Mouse (Mus musculus): ENCODE data around the gene Zbtb43. TPM values are rescaled to one million over a fixed set of nuclear protein-coding genes. Genes with fewer than 3 reads are reported as not detected.

Gene Zbtb43
- 15.3 and 19.2 TPM in 2 replicates for polyA plus RNA-seq (2015; fragmentation: Nextera tagmentation; extraction: Ambion mirVana)

DNA sequence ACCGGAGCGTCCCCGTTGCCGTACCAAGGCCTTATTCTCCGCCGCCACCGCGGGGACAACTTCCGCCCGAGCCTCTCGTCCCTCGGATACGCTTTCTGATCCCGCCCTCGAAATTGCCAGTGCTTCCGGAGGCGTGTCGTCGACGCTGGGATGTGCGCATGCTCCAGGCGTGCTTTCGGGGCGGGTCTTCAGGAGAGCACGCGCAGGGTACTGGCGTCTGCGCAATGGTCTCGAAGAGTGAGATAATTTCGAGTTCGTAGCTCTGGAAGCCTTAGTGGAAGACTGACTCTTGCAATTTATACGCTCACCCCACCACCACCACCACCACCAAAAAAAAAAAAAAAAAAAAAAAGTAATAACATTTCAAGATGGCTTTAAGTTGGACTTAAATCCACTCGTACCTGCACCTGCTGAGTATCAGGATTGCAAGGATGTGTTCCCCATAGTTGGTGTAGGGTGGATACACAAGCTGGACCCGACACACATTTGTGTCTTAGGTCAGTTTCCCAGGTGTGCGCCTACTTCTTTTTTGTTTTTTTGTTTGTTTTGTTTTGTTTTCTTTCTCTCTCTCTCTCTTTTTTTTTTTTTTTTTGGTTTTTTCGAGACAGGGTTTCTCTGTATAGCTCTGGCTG lies at the start of gene Zbtb43:
Gene Zbtb43, minus strand, starts transcription at position 94 of the 632 bp plus-strand sequence.
- Histone ChIP-seq H3K4me2 (ENCODE audit: low read depth, low read length) (peak within 1 kb of the TSS; percentile 81), H3K9me3 (replicated peaks; ENCODE audit: control insufficient read depth, low read length) (no peaks in the 10 kb centered on the region), H3K4me1 (ENCODE audit: control insufficient read depth, insufficient read depth, low read length) (peaks cover 20% of the 10 kb centered on the region), H3K9ac (ENCODE audit: low read length) (peak within 1 kb of the TSS; percentile 93), H3K27ac (ENCODE audit: low read length) (peak within 1 kb of the TSS; percentile 84), H3K27me3 (ENCODE audit: control insufficient read depth, insufficient read depth, low read length) (no peaks in the 10 kb centered on the region), H3K4me3 (replicated peaks; ENCODE audit: low read length) (peak within 1 kb of the TSS; percentile 95), H3K36me3 (ENCODE audit: control insufficient read depth, insufficient read depth, low read length) (no peaks in the 10 kb centered on the region)
- peak; percentile 94 for ATAC-seq (ENCODE audit: insufficient read depth, low FRiP score)
- 5% methylated on average over 36 of the region's 36 CpGs for WGBS

DNA sequence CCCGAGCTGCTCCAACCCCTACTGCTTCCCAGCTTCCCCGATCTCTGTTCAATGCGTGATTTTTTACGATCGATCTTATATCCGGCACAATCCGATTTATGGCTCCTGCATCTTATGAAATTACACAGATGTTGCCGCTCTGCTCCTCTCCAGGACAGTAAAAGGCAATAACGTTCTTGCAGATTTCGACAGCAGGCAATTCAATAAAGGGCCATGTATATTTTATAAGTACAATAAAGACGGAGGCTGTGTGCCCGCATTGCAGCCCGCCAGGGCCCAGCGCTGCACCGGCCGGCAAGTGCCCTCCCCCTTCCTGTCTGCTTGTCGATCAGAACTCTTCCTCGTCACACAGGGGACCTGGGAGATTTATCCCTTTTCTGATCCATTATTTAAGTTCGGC lies 47.5 kb upstream of the Zbtb43 start:
- Histone ChIP-seq H3K4me1 (ENCODE audit: control insufficient read depth, insufficient read depth, low read length) (no peaks in the 10 kb centered on the region), H3K4me2 (ENCODE audit: low read depth, low read length) (no peak overlapping the region), H3K27me3 (ENCODE audit: control insufficient read depth, insufficient read depth, low read length) (no peaks in the 10 kb centered on the region), H3K9me3 (replicated peaks; ENCODE audit: control insufficient read depth, low read length) (0 out of 2 replicates have a peak, but pooled peaks cover 4% of the 10 kb centered on the region), H3K4me3 (replicated peaks; ENCODE audit: low read length) (no peak overlapping the region), H3K27ac (ENCODE audit: low read length) (no peak overlapping the region), H3K36me3 (ENCODE audit: control insufficient read depth, insufficient read depth, low read length) (no peaks in the 10 kb centered on the region), H3K9ac (ENCODE audit: low read length) (no peak overlapping the region)
- WGBS, result 75% methylated on average over 19 of the region's 19 CpGs
- ATAC-seq (ENCODE audit: insufficient read depth, low FRiP score), result no peak

GRCm38 (mm10) chr2:33515431-33515830 lies 47.1 kb upstream of the Zbtb43 start:
- Histone ChIP-seq H3K9me3 (replicated peaks; ENCODE audit: control insufficient read depth, low read length) (0 out of 2 replicates have a peak, but pooled peaks cover 4% of the 10 kb centered on the region), H3K4me2 (ENCODE audit: low read depth, low read length) (no peak overlapping the region), H3K4me3 (replicated peaks; ENCODE audit: low read length) (no peak overlapping the region), H3K9ac (ENCODE audit: low read length) (no peak overlapping the region), H3K36me3 (ENCODE audit: control insufficient read depth, insufficient read depth, low read length) (no peaks in the 10 kb centered on the region), H3K27ac (ENCODE audit: low read length) (no peak overlapping the region), H3K27me3 (ENCODE audit: control insufficient read depth, insufficient read depth, low read length) (no peaks in the 10 kb centered on the region), H3K4me1 (ENCODE audit: control insufficient read depth, insufficient read depth, low read length) (no peaks in the 10 kb centered on the region)
- 85% methylated on average over 8 of the region's 8 CpGs for WGBS
- ATAC-seq (ENCODE audit: insufficient read depth, low FRiP score), result no peak

DNA sequence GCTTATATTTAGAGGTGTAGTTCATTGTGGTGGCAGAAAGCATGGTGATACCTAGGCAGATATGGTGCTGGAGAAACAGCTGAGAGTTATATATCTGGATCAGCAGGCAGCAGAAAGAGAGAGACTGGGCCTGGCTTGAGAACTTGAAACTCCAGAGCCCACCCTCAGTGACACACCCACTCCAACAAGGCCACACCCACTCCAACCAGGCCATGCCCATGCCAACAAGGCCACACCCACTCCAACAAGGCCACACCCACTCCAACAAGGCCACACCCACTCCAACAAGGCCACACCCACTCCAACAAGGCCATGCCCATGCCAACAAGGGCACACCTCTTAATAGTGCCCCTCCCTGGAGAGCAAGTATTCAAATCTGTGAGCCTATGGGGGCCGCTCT lies 42.4 kb upstream of the Zbtb43 start:
- ATAC-seq (ENCODE audit: insufficient read depth, low FRiP score), result no peak
- WGBS, result 94% methylated on average over 1 of the region's 1 CpGs

GRCm38 (mm10) chr2:33502602-33503001 lies 34.2 kb upstream of the Zbtb43 start:
- Histone ChIP-seq H3K4me1 (ENCODE audit: control insufficient read depth, insufficient read depth, low read length) (no peaks in the 10 kb centered on the region), H3K36me3 (ENCODE audit: control insufficient read depth, insufficient read depth, low read length) (no peaks in the 10 kb centered on the region), H3K27me3 (ENCODE audit: control insufficient read depth, insufficient read depth, low read length) (no peaks in the 10 kb centered on the region), H3K27ac (ENCODE audit: low read length) (no peak overlapping the region), H3K4me3 (replicated peaks; ENCODE audit: low read length) (no peak overlapping the region), H3K9me3 (replicated peaks; ENCODE audit: control insufficient read depth, low read length) (peaks cover 8% of the 10 kb centered on the region), H3K9ac (ENCODE audit: low read length) (no peak overlapping the region), H3K4me2 (ENCODE audit: low read depth, low read length) (no peak overlapping the region)
- WGBS, result 21% methylated on average over 2 of the region's 2 CpGs
- no peak for ATAC-seq (ENCODE audit: insufficient read depth, low FRiP score)

More for the DNA sequence above, 42.4 kb upstream of the Zbtb43 start:
- Histone ChIP-seq H3K27ac (ENCODE audit: low read length) (no peak overlapping the region), H3K9ac (ENCODE audit: low read length) (no peak overlapping the region), H3K9me3 (replicated peaks; ENCODE audit: control insufficient read depth, low read length) (no peaks in the 10 kb centered on the region), H3K4me2 (ENCODE audit: low read depth, low read length) (no peak overlapping the region), H3K36me3 (ENCODE audit: control insufficient read depth, insufficient read depth, low read length) (no peaks in the 10 kb centered on the region), H3K4me3 (replicated peaks; ENCODE audit: low read length) (no peak overlapping the region), H3K4me1 (ENCODE audit: control insufficient read depth, insufficient read depth, low read length) (no peaks in the 10 kb centered on the region), H3K27me3 (ENCODE audit: control insufficient read depth, insufficient read depth, low read length) (no peaks in the 10 kb centered on the region)

DNA sequence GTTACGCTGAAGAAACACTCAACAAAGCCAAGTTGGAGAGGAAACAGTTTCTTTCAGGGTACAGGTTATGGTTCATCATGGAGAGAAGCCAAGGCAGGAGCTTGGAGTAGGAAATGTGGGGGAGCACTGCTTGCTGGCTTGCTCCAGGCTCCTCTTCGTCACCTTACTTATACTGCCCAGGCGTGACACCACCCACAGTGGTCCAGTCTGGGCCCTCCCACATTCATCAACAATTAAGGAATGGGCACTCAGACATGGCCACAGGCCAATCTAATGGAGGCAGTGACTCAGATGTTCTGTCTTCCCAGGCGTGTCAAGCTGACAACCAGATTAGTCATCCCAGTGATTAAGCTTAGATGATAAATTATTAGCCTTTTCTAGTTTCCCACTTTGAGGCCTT lies 29.9 kb upstream of the Zbtb43 start:
- H3K27ac ChIP-seq (ENCODE audit: low read length), result no peak overlapping the region
- no peak for ATAC-seq (ENCODE audit: insufficient read depth, low FRiP score)
- 59% methylated on average over 4 of the region's 4 CpGs for WGBS
- H3K4me3 ChIP-seq (replicated peaks; ENCODE audit: low read length), result no peak overlapping the region
- no peaks in the 10 kb centered on the region for H3K36me3 ChIP-seq (ENCODE audit: control insufficient read depth, insufficient read depth, low read length)
- peaks cover 8% of the 10 kb centered on the region for H3K9me3 ChIP-seq (replicated peaks; ENCODE audit: control insufficient read depth, low read length)
- H3K4me2 ChIP-seq (ENCODE audit: low read depth, low read length), result no peak overlapping the region
- no peak overlapping the region for H3K9ac ChIP-seq (ENCODE audit: low read length)
- H3K27me3 ChIP-seq (ENCODE audit: control insufficient read depth, insufficient read depth, low read length), result no peaks in the 10 kb centered on the region
- no peaks in the 10 kb centered on the region for H3K4me1 ChIP-seq (ENCODE audit: control insufficient read depth, insufficient read depth, low read length)

- Histone ChIP-seq H3K27ac (ENCODE audit: low read length) (no peak overlapping the region), H3K9ac (ENCODE audit: low read length) (no peak overlapping the region), H3K27me3 (ENCODE audit: control insufficient read depth, insufficient read depth, low read length) (no peaks in the 10 kb centered on the region), H3K4me2 (ENCODE audit: low read depth, low read length) (no peak overlapping the region), H3K9me3 (replicated peaks; ENCODE audit: control insufficient read depth, low read length) (peaks cover 8% of the 10 kb centered on the region), H3K4me1 (ENCODE audit: control insufficient read depth, insufficient read depth, low read length) (no peaks in the 10 kb centered on the region), H3K36me3 (ENCODE audit: control insufficient read depth, insufficient read depth, low read length) (no peaks in the 10 kb centered on the region), H3K4me3 (replicated peaks; ENCODE audit: low read length) (no peak overlapping the region)
- ATAC-seq (ENCODE audit: insufficient read depth, low FRiP score), result no peak
- 54% methylated on average over 3 of the region's 3 CpGs for WGBS
Measured at GRCm38 (mm10) chr2:33495654-33496053, 27.3 kb upstream of the Zbtb43 start.

DNA sequence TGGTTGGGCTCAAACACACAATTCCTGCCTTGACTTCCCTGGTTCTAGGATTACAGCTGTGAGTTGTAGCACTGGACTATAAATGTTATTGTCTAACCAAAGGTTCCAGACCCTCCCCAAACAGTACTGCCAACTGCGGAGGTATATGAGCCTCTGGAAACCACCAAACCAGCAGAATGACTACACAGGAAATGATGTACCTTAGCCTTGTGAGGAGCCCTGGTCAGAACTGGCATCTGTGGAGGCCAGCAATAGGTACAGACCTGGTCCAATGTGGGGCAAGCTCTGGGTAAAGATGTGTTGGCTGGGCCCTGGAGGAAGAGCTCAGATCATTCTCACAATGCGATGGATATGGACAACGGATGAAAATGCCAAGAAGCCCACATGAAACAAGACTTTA lies 23.7 kb upstream of the Zbtb43 start:
- no peaks in the 10 kb centered on the region for H3K4me1 ChIP-seq (ENCODE audit: control insufficient read depth, insufficient read depth, low read length)
- no peak overlapping the region for H3K9ac ChIP-seq (ENCODE audit: low read length)
- no peaks in the 10 kb centered on the region for H3K9me3 ChIP-seq (replicated peaks; ENCODE audit: control insufficient read depth, low read length)
- WGBS, result 88% methylated on average over 3 of the region's 3 CpGs
- H3K27ac ChIP-seq (ENCODE audit: low read length), result no peak overlapping the region
- no peak overlapping the region for H3K4me3 ChIP-seq (replicated peaks; ENCODE audit: low read length)
- no peaks in the 10 kb centered on the region for H3K36me3 ChIP-seq (ENCODE audit: control insufficient read depth, insufficient read depth, low read length)
- no peaks in the 10 kb centered on the region for H3K27me3 ChIP-seq (ENCODE audit: control insufficient read depth, insufficient read depth, low read length)
- no peak overlapping the region for H3K4me2 ChIP-seq (ENCODE audit: low read depth, low read length)
- no peak for ATAC-seq (ENCODE audit: insufficient read depth, low FRiP score)

DNA sequence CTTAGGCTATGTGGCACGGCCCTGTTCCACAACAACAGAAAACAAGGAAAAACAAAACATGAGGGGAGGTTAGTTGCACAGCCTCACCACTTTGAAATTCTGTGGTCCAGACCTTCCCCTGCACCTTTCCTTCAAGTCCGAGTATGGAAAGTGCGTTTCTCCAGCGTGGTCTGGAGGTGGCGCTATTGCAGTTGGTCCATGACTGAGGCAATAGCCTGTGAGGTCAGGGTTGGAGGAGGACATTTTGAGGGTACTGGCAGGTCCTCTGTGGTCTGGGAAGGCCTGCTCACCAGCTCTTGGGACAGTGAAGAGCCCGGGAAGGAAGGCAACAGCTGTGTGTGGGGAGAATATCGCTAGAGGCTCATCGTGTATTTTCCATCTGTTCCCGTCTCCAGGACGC lies 21.2 kb upstream of the Zbtb43 start:
- no peak for ATAC-seq (ENCODE audit: insufficient read depth, low FRiP score)

More for the DNA sequence above, 21.2 kb upstream of the Zbtb43 start:
- Histone ChIP-seq H3K36me3 (ENCODE audit: control insufficient read depth, insufficient read depth, low read length) (no peaks in the 10 kb centered on the region), H3K27me3 (ENCODE audit: control insufficient read depth, insufficient read depth, low read length) (no peaks in the 10 kb centered on the region), H3K4me3 (replicated peaks; ENCODE audit: low read length) (no peak overlapping the region), H3K9ac (ENCODE audit: low read length) (no peak overlapping the region), H3K27ac (ENCODE audit: low read length) (no peak overlapping the region), H3K4me2 (ENCODE audit: low read depth, low read length) (no peak overlapping the region), H3K4me1 (ENCODE audit: control insufficient read depth, insufficient read depth, low read length) (no peaks in the 10 kb centered on the region), H3K9me3 (replicated peaks; ENCODE audit: control insufficient read depth, low read length) (no peaks in the 10 kb centered on the region)
- WGBS, result 48% methylated on average over 10 of the region's 10 CpGs

Data from stomach, embryonic 16.5 days (tissue).